Mouse (Mus musculus) CD8-positive naive resting alpha-beta T cell, adult 2 months (primary cell): ENCODE results near the gene Zfp282.
"Not testable (repeated sequence)": the region's sequence is repeated elsewhere in the genome, so short reads cannot be mapped to it uniquely, and the experiment has no call there.

ENCODE experiments used
- DNase-seq, 2 experiments: peaks; one replicate each; pipeline ENCODE4 v3.0.0; 2022; ENCODE audit warnings: low read depth in 2 of 2, low spot score in 2 of 2

Gene Zfp282

DNA sequence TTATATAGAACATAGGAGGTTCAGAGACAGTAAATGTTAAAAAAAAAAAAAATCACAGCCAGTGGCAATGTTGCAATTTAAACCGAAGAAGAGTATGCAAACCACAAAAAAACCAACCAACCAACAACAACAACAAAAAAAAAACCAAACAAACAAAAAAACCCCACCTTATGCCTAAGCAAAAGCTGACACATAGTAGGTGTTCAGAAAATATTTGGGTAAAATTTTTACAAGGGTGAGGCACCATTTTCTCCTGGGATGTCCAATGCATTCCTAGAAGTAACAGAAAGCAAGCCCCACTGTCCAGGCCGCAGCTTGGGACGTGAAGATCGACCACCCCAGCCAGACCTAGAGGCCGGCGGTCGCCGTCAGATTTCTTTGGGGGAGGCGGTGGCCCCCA, at the start of gene Zfp282:
TSS of gene Zfp282 (plus strand) at position 147 of the 400 bp plus-strand sequence.
- no peak for DNase-seq

DNA sequence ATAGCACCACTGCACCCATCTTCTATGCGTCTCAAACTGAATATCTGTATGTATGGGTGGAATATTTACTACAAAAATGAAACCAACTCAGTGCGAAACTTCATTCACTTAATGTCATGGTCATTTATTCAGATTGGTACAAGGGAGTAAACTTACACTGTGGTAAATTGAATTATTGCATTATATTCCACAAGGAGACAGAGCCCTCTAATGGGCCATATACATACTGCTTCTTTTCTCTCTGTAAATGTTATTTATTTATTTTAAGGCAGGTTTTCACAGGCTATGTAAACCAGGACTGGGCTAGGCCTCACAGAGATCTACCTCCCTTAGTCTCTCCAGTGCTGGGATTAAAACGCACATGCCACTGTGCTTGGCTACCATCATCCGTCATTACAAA, 49.5 kb upstream of the Zfp282 start:
- DNase-seq, result no peak

DNA sequence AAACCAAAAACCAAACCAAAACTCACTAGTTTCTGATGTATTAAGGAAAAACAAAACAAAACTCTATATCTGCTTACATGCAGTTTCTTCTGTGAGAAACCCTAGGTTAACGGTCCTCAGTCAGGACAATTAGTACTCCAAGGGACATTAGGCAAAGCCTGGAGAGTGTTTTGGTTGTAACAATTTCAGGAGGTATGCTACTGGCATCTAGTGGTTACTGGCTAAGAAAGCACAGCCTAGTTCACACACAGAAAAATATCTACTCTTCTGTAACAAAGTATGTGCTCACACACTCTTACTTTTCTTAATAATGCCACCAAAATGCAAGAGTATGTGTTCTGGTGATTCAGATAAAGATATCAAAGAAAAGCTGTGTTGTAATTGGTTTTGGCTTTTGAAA, 48.1 kb upstream of the Zfp282 start:
- DNase-seq, result no peak

DNA sequence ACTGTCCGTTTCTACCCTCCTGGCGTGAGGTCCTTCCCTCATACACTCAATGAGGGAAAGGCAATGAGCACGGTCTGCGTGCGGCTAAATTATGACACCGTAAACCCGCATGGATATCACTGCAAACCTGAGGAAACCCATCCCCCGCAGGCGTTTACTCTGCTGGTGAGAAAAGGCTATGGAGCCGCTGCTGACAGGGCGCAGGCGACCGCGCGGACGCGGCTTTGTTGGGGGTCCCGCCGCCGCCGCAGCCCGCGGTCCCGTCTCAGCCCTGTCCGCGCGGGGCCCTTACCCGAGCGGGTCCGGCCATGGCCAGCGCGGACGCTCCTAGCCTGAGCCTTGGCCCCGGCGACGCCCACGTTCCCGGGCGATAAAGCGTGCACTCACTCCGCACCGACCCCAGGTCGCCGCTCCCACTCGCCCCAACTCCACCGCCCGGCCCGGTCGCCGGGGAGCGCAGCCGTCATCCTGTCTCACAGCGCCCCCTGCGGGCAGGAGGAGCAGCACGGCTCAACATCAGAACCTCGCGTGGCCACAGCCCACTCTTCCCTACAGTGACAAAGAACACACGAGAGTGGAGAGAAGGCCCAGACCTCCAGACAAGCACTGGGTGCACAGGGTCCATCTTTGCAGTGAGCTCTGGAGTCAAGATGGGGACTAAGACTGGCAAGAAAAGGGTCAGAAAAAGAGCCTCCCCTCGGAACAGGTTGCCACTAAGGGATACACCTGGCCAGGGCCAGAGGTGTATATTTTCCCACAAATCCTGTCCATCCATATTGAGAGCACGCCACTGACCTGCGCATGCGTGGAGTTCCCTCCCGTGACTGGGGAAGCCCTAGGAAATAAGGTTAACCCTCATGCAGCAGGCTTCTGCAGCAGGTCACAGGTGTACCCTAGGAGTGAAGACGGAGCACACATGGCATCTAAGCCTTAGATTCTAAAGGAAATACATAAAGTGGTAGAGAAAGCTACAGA, 46.6 kb upstream of the Zfp282 start, which contains the start of gene Zfp786:
TSS of gene Zfp786 (minus strand) at position 764 of the 975 bp plus-strand sequence.
- DNase-seq, result peak; percentile 91 to 92

DNA sequence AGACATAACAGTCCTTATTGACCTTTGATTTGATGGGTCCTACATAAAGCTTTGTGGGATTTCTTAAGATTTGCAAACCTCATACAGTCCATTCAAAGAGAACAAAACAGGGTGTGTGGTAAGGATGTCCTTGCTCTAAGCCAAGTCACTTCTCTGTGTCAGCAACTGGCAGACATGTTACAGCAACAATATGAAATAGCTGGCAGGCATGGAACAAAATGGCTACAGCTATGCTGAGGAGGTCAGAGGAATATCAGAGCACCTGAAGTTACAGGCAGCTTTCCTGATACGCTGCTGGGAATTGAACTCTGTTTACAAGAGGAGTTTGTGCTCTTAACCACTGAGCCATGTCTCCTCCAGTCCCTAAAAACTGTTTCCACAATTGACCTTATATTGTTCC, 44.8 kb upstream of the Zfp282 start:
- DNase-seq, result no peak

DNA sequence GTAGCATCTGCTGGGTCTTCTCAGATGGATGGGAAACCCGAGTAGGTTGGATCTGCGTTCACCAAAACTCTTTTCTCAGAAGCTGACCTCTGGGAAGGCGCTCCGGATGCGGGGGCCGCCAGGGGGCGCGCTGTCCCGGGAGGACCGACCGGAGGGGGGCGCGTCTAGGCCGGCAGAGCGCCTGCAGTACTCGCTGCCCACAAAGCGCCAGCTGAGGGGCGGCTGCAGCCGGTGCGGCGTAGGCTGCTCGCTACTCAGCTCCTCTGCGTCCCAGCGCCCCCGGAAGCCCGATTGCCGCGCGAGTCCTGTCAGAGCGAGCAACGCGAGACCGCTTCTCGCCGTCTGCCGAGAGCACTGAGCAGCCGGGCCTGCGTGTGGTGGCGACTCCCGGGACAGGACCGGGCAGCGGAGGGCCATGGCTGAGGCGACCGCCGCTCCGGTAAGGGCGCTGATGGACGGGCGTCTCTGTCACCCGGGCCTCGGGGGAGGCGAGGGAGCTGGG, 41.5 kb upstream of the Zfp282 start, which contains the start of gene Zfp398:
TSS of gene Zfp398 (plus strand) at position 180 of the 502 bp plus-strand sequence.
- DNase-seq, result peak; percentile 97

DNA sequence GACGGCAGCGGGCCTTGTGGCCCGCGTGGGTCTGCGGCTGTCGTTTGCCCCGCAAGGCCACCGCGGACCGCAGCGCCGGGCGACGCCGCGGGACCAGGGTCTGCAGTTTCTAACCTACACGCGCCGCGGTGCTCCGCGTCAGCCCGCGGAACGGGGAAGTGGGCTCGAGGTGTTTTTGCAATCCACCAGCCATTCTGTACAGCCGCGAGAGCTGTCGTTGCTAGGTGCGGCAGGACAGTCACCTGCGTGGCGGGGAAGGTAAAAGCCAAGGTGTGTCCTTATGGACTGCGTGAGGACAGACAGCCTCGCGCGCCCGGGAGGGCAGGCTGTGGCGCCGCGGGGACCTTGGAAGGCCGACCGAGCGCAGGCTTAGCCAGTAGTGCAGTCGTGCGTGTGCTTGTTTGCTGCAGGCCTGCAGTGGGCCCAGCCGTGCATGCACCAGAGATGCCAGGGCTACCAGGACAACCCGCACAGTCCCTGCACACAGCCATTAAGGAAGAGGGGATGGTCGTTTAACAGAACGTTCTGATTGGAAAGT, 41.0 kb upstream of the Zfp282 start:
- DNase-seq, result peak; percentile 16 to 51

DNA sequence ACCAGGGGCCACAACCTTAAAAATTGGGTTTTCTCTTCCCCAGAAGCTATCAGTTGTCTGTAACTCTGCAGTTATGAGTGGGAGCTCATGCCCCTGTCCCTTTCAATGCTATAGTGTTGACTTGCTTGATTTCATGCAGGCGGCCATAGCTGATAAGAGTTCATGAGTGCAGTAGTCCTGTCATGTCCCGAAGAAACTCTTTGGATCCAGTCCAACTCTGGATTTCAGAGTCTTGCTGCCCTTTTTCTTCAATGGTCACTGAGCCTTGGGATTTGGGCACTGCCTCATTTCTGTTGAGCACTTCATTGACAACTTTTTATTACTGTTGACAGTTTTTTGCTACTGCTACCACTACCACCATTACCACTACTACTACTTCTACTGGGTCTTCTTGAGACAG, 39.4 kb upstream of the Zfp282 start:
- DNase-seq, result no peak

DNA sequence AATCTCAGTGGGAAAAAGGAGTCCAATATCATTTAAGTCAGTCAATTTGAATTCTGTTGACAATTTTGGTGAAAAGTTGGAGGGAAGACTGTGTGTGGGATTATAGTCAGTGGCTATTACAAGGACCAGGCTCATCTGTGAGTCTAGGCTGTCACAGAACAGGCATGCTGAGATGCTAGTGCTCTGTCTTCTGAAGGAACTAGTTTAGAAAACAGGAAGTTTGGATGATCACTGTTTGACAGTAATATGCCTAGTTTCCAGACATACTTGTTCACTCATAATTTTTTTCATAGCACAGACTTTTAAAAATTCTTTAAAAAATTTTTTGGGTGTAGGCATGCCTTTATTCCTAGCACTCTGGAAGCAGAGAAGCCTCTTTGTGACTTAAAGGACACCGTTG, 35.9 kb upstream of the Zfp282 start:
- DNase-seq, result no peak

DNA sequence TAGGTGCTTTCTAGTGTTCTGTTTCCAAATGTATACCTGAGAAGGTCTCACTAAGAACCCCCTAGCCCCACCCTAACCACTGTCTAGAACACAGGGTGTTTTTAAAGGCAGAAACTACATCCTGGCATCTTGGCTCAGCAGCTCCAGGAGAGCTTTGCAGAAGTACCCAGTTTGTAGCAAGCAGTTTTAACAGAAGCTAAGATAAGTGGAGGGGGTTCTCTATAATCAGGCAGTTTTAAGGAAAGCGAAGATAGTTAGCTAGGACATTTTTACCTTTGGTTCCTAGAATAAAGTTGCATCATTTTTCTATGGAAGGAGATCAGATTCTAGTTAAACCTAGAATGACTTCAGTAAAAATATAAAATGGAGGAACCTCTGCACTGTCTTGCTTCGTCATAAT, 35.2 kb upstream of the Zfp282 start:
- no peak for DNase-seq

DNA sequence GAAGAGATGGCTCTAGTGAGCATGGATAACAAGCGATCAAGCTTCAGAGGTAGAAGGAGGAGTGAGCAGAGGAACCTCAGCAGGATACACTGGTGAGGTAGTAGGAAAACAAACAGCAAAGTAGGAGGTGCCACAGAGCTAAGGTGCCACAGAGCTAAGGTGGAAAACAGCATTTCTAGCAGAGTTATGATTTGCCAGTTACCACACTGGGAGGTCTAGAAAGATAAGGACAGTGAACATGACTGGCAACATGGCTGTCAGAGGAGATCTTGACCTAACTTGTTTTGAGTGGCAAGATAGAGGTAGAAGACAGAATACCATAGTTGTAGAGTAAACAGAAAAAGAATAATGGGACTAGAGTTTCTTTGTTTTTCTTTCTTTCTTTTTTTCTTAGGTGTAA, 34.7 kb upstream of the Zfp282 start:
- DNase-seq, result no peak

DNA sequence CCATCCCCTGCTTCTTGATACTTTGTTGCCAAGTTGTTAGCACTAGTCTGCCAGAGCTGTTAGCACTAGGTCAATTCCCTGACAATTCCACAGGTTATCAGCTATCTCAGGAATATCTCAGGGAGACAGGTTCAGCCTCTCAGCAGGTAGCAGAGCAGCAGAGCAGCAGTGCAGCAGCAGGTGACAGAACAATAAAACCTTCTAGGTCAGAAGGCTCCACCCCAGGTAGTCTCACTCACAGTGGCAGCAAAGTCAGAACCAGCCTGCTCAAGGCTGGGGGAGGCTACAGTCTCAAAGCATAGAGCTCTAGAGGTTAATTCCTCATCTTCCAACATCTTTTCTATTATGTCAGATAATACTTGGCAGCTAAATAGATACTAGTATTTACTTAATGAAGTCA, 31.2 kb upstream of the Zfp282 start:
- no peak for DNase-seq

DNA sequence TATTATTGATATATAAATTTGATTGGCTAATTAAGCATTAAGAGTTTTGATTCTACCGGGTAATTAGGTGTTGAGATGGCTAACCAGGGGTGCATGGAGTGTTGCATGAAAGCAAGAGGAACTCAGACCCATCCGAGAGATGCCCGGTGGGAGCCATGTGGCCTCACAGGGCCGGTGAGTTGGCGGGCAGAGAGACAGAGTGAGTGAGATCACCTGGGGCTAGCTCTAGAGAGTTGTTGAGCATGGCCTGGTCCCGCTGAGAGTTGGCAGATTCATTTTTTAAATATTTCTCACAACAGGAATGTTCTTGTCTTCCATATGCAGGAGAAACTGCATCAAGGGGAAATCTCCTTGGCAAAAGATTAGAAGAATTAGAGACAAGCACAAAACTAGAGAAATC, 19.8 kb upstream of the Zfp282 start:
- DNase-seq, result no peak

DNA sequence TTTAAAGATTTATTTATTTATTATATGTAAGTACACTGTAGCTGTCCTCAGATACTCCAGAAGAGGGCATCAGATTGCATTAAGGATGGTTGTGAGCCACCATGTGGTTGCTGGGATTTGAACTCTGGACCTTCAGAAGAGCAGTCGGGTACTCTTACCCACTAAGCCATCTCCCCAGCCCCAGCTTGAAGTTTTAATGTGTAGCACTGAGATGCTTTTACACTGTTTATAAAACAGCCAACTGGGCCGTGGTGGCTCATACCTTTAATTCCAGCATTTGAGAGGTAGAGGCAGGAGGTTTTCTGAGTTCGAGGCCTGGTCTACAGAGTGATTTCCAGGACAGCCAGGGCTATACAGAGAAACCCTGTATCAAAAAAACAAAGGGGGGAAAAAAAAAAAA, 19.3 kb upstream of the Zfp282 start:
- not testable (repeated sequence) for DNase-seq

DNA sequence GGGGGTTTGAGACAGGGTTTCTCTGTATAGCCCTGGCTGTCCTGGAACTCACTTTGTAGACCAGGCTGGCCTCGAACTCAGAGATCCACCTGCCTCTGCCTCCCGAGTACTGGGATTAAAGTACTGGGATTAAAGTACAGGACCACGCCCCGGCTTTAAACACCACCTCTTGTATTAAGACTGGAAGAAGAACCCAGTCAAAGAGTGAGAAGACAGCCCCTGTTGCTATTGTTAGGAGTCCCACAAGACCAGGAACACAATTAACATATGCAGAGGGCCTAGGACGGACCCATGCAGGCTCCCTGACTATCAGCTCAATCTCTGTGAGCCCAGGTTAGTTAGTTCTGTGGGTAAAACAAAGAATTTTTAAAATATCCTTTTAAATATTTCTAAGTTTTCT, 4.7 kb upstream of the Zfp282 start:
- DNase-seq, result no peak

DNA sequence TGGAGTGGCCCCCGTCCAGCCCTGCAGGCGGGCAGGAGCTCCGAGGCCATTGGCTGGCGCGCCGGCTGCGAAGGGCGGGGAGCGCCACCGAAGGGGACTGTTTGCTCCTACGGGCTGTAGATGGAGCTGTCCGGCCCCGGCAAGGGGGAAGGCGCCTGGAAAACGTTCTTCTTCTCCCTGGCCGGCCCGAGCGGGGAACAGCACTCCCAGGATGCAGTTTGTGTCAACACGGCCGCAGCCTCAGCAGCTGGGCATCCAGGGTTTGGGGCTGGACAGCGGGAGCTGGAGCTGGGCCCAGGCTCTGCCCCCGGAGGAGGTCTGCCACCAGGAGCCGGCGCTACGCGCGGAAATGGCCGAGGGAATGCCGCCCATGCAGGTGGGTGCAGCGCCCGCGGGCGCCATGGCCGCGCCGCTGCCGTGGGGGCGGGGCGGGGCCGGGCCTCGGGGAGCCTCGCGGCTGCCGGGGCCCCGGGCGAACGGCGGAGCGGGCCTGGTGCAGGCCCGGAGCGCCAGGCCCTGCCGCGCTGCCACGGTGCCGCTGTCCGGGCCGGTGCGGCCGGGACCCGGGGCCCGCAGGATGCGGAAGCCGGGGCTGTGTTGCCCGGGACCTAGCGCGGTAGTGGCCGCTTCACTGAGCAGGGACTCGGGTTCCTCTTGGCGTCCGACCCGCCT, 593 bp downstream of the Zfp282 start:
- DNase-seq, result peak; percentile 63 to 64

DNA sequence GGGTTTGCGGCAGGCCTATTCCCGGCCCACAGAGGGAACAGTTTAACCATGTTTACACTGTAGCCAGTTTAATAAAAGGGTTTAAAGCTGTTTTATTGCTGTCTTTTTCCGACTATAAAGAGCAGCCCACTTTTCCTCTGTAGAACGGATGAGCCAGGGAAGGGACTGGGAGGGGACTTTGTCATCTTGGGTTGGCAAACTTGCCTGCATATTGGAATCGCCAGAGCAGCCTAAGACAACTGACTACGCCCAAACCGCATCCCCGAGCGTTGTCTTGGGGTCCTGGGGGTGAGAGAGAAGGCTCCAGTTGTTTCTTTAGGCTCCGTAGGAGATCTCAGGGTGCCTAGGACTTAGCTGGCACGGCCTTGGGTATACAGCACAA, 1.1 kb downstream of the Zfp282 start:
- DNase-seq, result peak in 1 of 2 experiments; percentile 16

DNA sequence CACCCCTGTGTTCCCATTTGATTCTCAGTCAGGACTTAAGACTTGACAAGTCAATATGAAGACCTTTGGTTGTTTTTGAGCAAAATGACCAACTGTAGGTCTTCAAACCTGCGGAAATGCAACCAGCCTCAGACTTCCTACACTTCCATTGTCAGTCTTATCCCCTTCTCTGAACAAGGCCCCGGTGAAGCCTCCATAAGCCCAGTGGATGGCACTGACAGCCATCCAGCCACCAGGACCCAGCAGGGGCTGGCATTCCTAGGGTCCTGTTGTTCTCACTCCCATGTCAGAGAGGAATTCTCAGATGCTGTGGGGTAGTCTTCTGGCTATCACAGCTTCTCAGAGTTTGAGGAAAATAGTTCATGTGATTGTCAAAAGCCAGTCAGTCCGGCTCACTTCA, 1.6 kb downstream of the Zfp282 start:
- no peak for DNase-seq

DNA sequence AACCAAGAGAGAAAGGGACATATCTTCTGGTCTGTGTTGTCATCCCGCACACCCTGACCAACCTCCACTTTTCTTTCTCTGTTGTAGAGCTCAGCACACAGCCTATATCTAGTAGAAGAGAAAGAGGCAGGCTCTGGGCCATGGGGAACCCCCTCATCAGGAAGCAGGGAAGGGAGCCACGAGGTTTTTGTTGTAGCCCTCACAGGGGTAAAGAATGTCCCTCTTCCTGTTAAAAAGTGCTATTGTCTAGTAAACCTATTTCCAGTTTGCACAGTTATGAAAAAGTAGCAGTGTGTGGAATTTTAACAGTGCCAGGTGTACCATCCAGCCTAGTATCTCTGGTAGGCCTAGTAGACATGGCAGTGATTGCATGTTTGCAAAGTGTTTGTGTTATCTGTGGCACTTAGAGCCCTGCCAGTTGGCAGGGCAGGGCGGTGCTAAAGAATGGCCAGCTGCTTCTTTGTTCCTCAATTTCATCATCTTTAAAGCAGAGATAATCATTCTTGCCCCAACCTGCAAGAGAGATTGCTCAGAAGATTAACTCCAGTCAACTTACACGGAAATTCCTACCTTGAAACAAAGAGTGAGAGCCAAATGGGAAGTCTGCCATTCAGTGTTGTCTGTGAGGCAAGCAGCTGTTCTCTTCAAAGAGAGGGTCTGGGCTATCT, 2.2 kb downstream of the Zfp282 start:
- DNase-seq, result no peak

DNA sequence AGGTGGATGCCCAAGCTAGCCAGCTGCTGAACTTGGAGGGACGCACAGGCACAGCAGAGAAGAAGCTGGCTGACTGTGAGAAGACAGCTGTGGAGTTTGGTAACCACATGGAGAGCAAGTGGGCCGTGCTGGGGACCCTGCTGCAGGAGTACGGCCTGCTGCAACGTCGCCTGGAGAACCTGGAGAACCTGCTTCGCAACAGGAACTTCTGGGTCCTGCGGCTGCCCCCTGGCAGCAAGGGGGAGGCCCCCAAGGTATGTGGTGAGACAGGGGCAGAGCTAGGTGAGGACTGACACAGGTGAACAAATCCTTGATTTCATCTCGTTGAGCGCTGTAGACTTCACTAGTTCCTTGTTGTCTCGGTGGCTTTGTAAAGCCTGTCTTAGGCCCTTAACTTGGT, 3.2 kb downstream of the Zfp282 start:
- no peak for DNase-seq

DNA sequence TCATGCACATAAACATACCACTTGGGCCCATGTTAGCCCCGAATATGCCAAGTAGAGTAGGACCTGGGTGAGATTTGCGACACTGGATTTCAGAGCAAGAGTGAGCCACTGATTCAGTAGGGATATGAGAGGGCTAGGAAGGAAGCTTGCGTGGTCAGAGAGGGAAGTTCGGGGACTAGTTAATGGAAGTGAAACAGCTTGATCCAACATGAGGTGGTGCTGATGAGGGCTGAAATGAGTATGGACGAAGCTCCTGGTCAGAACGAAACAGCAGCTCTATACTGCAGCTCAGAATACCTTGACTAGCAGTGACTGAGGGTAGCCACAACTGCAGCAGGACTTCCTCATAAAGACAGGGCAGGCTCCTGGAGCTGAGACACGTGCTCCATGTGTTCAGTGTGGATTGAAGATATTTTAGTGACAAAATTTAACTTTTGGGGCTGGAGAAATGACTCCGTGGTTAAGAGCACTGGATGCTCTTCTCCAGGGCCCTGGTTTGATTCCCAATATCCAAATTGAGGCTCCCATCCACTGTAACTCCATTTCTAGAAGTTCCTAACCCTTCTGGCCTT, 11.9 kb downstream of the Zfp282 start:
- no peak for DNase-seq
